Mouse (Mus musculus) gonadal fat pad, adult 2 months (tissue): Measurements from ENCODE around the gene Nexn. TPM values are rescaled to one million over a fixed set of nuclear protein-coding genes. Genes with fewer than 3 reads are reported as not detected.
"Not testable (repeated sequence)": the region's sequence is repeated elsewhere in the genome, so short reads cannot be mapped to it uniquely, and the experiment has no call there.

Source experiments
- DNase-seq: peaks from one replicate; pipeline ENCODE4 v3.0.0-alpha.2; 2012; ENCODE audit warnings: low read depth
- polyA plus RNA-seq: library from polyadenylated mRNA; depleted of rRNA; stranded (reverse); fragments of >200 nt; gene quantifications from 2 replicates; pipeline ENCODE4 v1.2.3, GENCODE M21; 2012

Nexn gene
- polyA plus RNA-seq, 1 experiment: 0.47 TPM

- no peak for DNase-seq
Measured at GRCm38 (mm10) chr3:152235238-152235637, 30.9 kb downstream of the Nexn start.

- no peak for DNase-seq
Measured at GRCm38 (mm10) chr3:152231333-152232100, 34.6 kb downstream of the Nexn start.

- DNase-seq: no peak
Measured at GRCm38 (mm10) chr3:152229271-152229670, 36.9 kb downstream of the Nexn start.

- DNase-seq: no peak
Measured at GRCm38 (mm10) chr3:152228843-152229242, 37.3 kb downstream of the Nexn start.

GRCm38 (mm10) chr3:152225906-152226305, 40.2 kb downstream of the Nexn start:
- no peak for DNase-seq

- DNase-seq: no peak
Measured at GRCm38 (mm10) chr3:152224918-152225317, 41.2 kb downstream of the Nexn start.

- DNase-seq: no peak
Measured at GRCm38 (mm10) chr3:152213416-152213815, 52.7 kb downstream of the Nexn start.

GRCm38 (mm10) chr3:152211731-152212279, 54.3 kb downstream of the Nexn start:
- no peak for DNase-seq

- DNase-seq: no peak
Measured at GRCm38 (mm10) chr3:152210728-152211391, 55.3 kb downstream of the Nexn start.

GRCm38 (mm10) chr3:152209967-152210634, 56.0 kb downstream of the Nexn start, which contains the start of the genes Dnajb4 and Fubp1:
Dnajb4 (minus strand) TSS chr3:152210302.
Fubp1 (plus strand) TSS chr3:152210422.
- no peak for DNase-seq

- DNase-seq: no peak
Measured at GRCm38 (mm10) chr3:152209177-152209966, 56.8 kb downstream of the Nexn start.

GRCm38 (mm10) chr3:152208096-152208885, 57.9 kb downstream of the Nexn start:
- no peak for DNase-seq

GRCm38 (mm10) chr3:152207156-152207555, 59.0 kb downstream of the Nexn start:
- no peak for DNase-seq

- no peak for DNase-seq
Measured at GRCm38 (mm10) chr3:152204577-152204976, 61.6 kb downstream of the Nexn start.

GRCm38 (mm10) chr3:152203996-152204395, 62.2 kb downstream of the Nexn start:
- no peak for DNase-seq

- DNase-seq: no peak
Measured at GRCm38 (mm10) chr3:152203411-152203810, 62.7 kb downstream of the Nexn start.

GRCm38 (mm10) chr3:152202942-152203341, 63.2 kb downstream of the Nexn start:
- DNase-seq: no peak

- no peak for DNase-seq
Measured at GRCm38 (mm10) chr3:152201651-152202050, 64.5 kb downstream of the Nexn start.

- DNase-seq: no peak
Measured at GRCm38 (mm10) chr3:152201181-152201580, 65.0 kb downstream of the Nexn start.

- DNase-seq: no peak
Measured at GRCm38 (mm10) chr3:152199125-152199524, 67.0 kb downstream of the Nexn start.

GRCm38 (mm10) chr3:152197246-152197645, 68.9 kb downstream of the Nexn start:
- DNase-seq: not testable (repeated sequence)
